In the genomic region with DNA sequence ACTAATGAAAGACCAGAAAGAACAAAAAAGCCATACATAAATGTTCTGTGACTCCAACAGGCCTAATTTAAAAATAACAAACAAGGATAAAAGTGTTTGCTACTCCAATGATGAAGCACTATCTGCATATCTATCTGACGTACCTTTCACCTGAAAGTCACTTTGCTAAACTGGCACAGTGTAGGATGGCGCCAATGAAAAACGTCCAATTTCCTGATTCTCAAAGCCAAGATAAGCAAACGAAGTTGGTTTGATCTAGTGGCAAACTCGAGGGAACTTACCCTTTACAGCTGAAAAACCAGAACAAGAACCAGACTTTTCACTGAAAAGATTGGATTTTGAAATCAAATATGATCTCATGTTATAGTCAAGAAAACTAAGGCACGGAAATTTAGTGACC, we compare ENCODE assay signal across 23 mouse cellular contexts. TPM values are rescaled to one million over a fixed set of nuclear protein-coding genes. Genes with fewer than 3 reads are reported as not detected.
DNase-seq lines count a peak whose midpoint lies in the region; ATAC-seq and TF ChIP-seq lines count a peak whose summit lies in the region.
"Had no signal": no experiment of that assay in that cellular context is flagged by ENCODE, and none has a peak within 500 bp of the region (broad histone marks: within the 10 kb centered on the region; RNA-seq: fewer than 3 reads in every experiment).

No protein-coding gene starts in this region.

- peaks cover 65% of the 10 kb centered on the region for H3K79me2 ChIP-seq in myocyte (ENCODE audit: control insufficient read depth, insufficient read depth)

- ATAC-seq in embryonic facial prominence, embryonic 14.5 days (ENCODE audit: low read depth): no peak
- ATAC-seq in inflammation-experienced regulatory T-cells, adult 6 months: no peak
- ATAC-seq: activated CD4-positive, CD25-positive, alpha-beta regulatory T cell, adult 4 months; forebrain, embryonic 14.5 days; hindbrain, postnatal 0 days; intestine, embryonic 15.5 days had no signal

- H3K27ac ChIP-seq in gastrocnemius, adult 2 months: peak overlapping the region; percentile 72
- peak overlapping the region; percentile 44; the same call in 1 of the 2 replicates for H3K27ac ChIP-seq in embryonic facial prominence, embryonic 14.5 days (replicated peaks; ENCODE audit: low read depth, low read length)
- H3K27ac ChIP-seq: embryonic facial prominence, embryonic 12.5 days; forebrain, embryonic 10.5 days; heart, embryonic 10.5 days; hindbrain, embryonic 13.5 days; hindbrain, postnatal 0 days; intestine, embryonic 15.5 days had no signal

- TF ChIP-seq POLR2A in myocyte (IDR thresholded peaks at IDR 0.05; ENCODE audit: insufficient read length, low read depth): no peak

- no peak for DNase-seq in gastrocnemius, adult 2 months
- no peak for DNase-seq in gastrocnemius, postnatal 36 days
- peak; percentile 34 for DNase-seq in NIH3T3 (ENCODE audit: low read depth)
- DNase-seq in embryonic facial prominence, embryonic 14.5 days (ENCODE audit: low spot score): no peak
- no peak for DNase-seq in testis, postnatal 14 days (ENCODE audit: low spot score)
- DNase-seq: adrenal gland, adult 2 months; adrenal gland, postnatal 25 days; cerebellum, adult 2 months; cerebellum, postnatal 10 days; gastrocnemius, postnatal 14 days; heart, adult 11 months; heart, postnatal 10 days had no signal

- TF ChIP-seq CTCF in gastrocnemius, adult 2 months (IDR thresholded peaks at IDR 0.05): no peak

- intact Hi-C loops in gastrocnemius, adult 2 months (cut with DNase I): no loop called here
- intact Hi-C loops in gastrocnemius, postnatal 36 days (cut with DNase I): no loop called here

- H3K9me3 ChIP-seq in embryonic facial prominence, embryonic 14.5 days (ENCODE audit: control insufficient read depth, low read length): no peaks in the 10 kb centered on the region
- H3K9me3 ChIP-seq: embryonic facial prominence, embryonic 12.5 days; heart, embryonic 10.5 days; intestine, embryonic 15.5 days had no signal

- H3K4me2 ChIP-seq in embryonic facial prominence, embryonic 14.5 days (ENCODE audit: low read depth, low read length): no peak overlapping the region
- peak overlapping the region; percentile 73 for H3K4me2 ChIP-seq in myocyte (ENCODE audit: low read depth)
- H3K4me2 ChIP-seq: embryonic facial prominence, embryonic 12.5 days; hindbrain, embryonic 13.5 days; intestine, embryonic 15.5 days had no signal

- H3K4me1 ChIP-seq in embryonic facial prominence, embryonic 14.5 days (ENCODE audit: control insufficient read depth, insufficient read depth, low read length): peaks cover 15% of the 10 kb centered on the region
- H3K4me1 ChIP-seq: hindbrain, embryonic 13.5 days had no signal

- no peak overlapping the region for H3K9ac ChIP-seq in embryonic facial prominence, embryonic 14.5 days (ENCODE audit: low read depth, low read length)
- H3K9ac ChIP-seq: embryonic facial prominence, embryonic 12.5 days; hindbrain, embryonic 13.5 days; intestine, embryonic 15.5 days had no signal

- no peaks in the 10 kb centered on the region for H3K27me3 ChIP-seq in embryonic facial prominence, embryonic 14.5 days (replicated peaks; ENCODE audit: control insufficient read depth, insufficient read depth, low read length)
- H3K27me3 ChIP-seq in myocyte (ENCODE audit: control insufficient read depth, insufficient read depth, insufficient read length): no peaks in the 10 kb centered on the region
- H3K27me3 ChIP-seq: embryonic facial prominence, embryonic 12.5 days; hindbrain, embryonic 13.5 days; intestine, embryonic 15.5 days; Patski had no signal

- WGBS in embryonic facial prominence, embryonic 14.5 days: 48% methylated on average over 6 of the region's 6 CpGs

- no peak overlapping the region for H3ac ChIP-seq in myocyte (ENCODE audit: control insufficient read depth, insufficient read length)

- H3K4me3 ChIP-seq in gastrocnemius, adult 2 months: no peak overlapping the region
- H3K4me3 ChIP-seq in embryonic facial prominence, embryonic 14.5 days (ENCODE audit: low read depth, low read length): no peak overlapping the region
- no peak overlapping the region for H3K4me3 ChIP-seq in myocyte
- H3K4me3 ChIP-seq: embryonic facial prominence, embryonic 12.5 days; forebrain, embryonic 10.5 days; heart, embryonic 10.5 days; hindbrain, embryonic 13.5 days; intestine, embryonic 15.5 days had no signal

- H3K36me3 ChIP-seq in embryonic facial prominence, embryonic 14.5 days (ENCODE audit: control insufficient read depth, insufficient read depth, low read length): no peaks in the 10 kb centered on the region
- peaks cover 24% of the 10 kb centered on the region for H3K36me3 ChIP-seq in myocyte (ENCODE audit: control insufficient read depth, insufficient read depth)
- H3K36me3 ChIP-seq: intestine, embryonic 15.5 days had no signal

TF ChIP-seq in myocyte, 11 proteins besides CTCF, POLR2A, EP300 and RAD21:
- TF ChIP-seq CEBPB (IDR thresholded peaks at IDR 0.05; ENCODE audit: insufficient read depth, poor library complexity, severe bottlenecking) (no peak), REST (IDR thresholded peaks at IDR 0.05; ENCODE audit: insufficient read depth, insufficient read length) (no peak), MYOD1 (IDR thresholded peaks at IDR 0.05; ENCODE audit: control insufficient read depth in 1 of 3, insufficient read length in 2 of 3, low read depth in 2 of 3) (no peak), SRF (IDR thresholded peaks at IDR 0.05; ENCODE audit: control insufficient read depth, insufficient read length, low read depth) (no peak), POLR2AphosphoS2 (IDR thresholded peaks at IDR 0.05; ENCODE audit: insufficient read length, low read depth) (no peak), TCF12 (IDR thresholded peaks at IDR 0.05; ENCODE audit: insufficient read depth, poor library complexity, severe bottlenecking) (no peak), MAX (IDR thresholded peaks at IDR 0.05; ENCODE audit: low read depth) (no peak), MYOG (IDR thresholded peaks at IDR 0.05; ENCODE audit: control insufficient read depth in 1 of 3, insufficient read depth in 1 of 3, insufficient read length in 2 of 3, low read depth in 2 of 3) (no peak), E2F4 (IDR thresholded peaks at IDR 0.05; ENCODE audit: insufficient read depth) (no peak), USF1 (IDR thresholded peaks at IDR 0.05; ENCODE audit: low read depth) (no peak), TCF3 (IDR thresholded peaks at IDR 0.05; ENCODE audit: insufficient read length, low read depth) (no peak)
TF ChIP-seq in myocyte: peak in this region for 0.

RNA-seq across cellular contexts. Expression of a gene that starts 49.2 kb away (rescaled TPM):
- 100 to 1,000 TPM; 585 to 709 TPM for total RNA-seq in gastrocnemius, adult 2 months (2021)
- total RNA-seq in gastrocnemius, postnatal 36 days (2021): 100 to 1,000 TPM; 512 to 573 TPM
- 63.6 and 84.5 TPM in 2 replicates for polyA plus RNA-seq in embryonic facial prominence, embryonic 14.5 days (2014; fragmentation: Nextera tagmentation; extraction: Ambion mirVana)
- polyA plus RNA-seq in myocyte (2012; fragmentation: generic; extraction: Trizol): 63.4 TPM
- polyA plus RNA-seq in inflammation-experienced regulatory T-cells, adult 6 months (2017; shearing (Covaris generic)): 10 to 100 TPM; 21.5 to 25.7 (median 25.4) TPM
